Mouse (Mus musculus): ENCODE measurements around the gene BC034090. TPM values are rescaled to one million over a fixed set of nuclear protein-coding genes. Genes with fewer than 3 reads are reported as not detected.

BC034090 gene
- polyA plus RNA-seq, 1 experiment from 2014 or later: 4.1 TPM

- no peaks in the 10 kb centered on the region for H3K27me3 ChIP-seq (ENCODE audit: control insufficient read depth, insufficient read depth, low read length)
- WGBS: 14% methylated on average over 14 of the region's 14 CpGs
- H3K4me2 ChIP-seq (ENCODE audit: low read depth, low read length): no peak overlapping the region
- ATAC-seq (ENCODE audit: low read depth): peak; percentile 56
- 0 out of 2 replicates have a peak overlapping the region, but pooled peaks have one; percentile 5 for H3K9ac ChIP-seq (replicated peaks; ENCODE audit: low read depth, low read length)
- H3K4me3 ChIP-seq (ENCODE audit: low read depth, low read length): no peak overlapping the region
- H3K9me3 ChIP-seq (ENCODE audit: control insufficient read depth, low read length): no peaks in the 10 kb centered on the region
- peak overlapping the region; percentile 87 for H3K27ac ChIP-seq (ENCODE audit: low read depth, low read length)
- peaks cover 44% of the 10 kb centered on the region for H3K4me1 ChIP-seq (ENCODE audit: control insufficient read depth, insufficient read depth, low read length)
- no peaks in the 10 kb centered on the region for H3K36me3 ChIP-seq (ENCODE audit: control insufficient read depth, insufficient read depth, low read length)
Observed at GRCm38 (mm10) chr1:155229464-155230411, 14.5 kb downstream of the BC034090 start.

GRCm38 (mm10) chr1:155223849-155224554, 20.2 kb downstream of the BC034090 start:
- no peak overlapping the region for H3K27ac ChIP-seq (ENCODE audit: low read depth, low read length)
- 32% methylated on average over 16 of the region's 16 CpGs for WGBS

GRCm38 (mm10) chr1:155223036-155223435, 21.2 kb downstream of the BC034090 start:
- ATAC-seq (ENCODE audit: low read depth): no peak
- Histone ChIP-seq H3K9me3 (ENCODE audit: control insufficient read depth, low read length) (no peaks in the 10 kb centered on the region), H3K27ac (ENCODE audit: low read depth, low read length) (no peak overlapping the region), H3K4me2 (ENCODE audit: low read depth, low read length) (no peak overlapping the region), H3K27me3 (ENCODE audit: control insufficient read depth, insufficient read depth, low read length) (no peaks in the 10 kb centered on the region), H3K36me3 (ENCODE audit: control insufficient read depth, insufficient read depth, low read length) (no peaks in the 10 kb centered on the region), H3K4me1 (ENCODE audit: control insufficient read depth, insufficient read depth, low read length) (peaks cover 7% of the 10 kb centered on the region; the same call in 1 of the 2 replicates), H3K9ac (replicated peaks; ENCODE audit: low read depth, low read length) (no peak overlapping the region), H3K4me3 (ENCODE audit: low read depth, low read length) (no peak overlapping the region)
- whole genome bisulfite sequencing: 91% methylated on average over 6 of the region's 6 CpGs

More at GRCm38 (mm10) chr1:155223849-155224554, 20.2 kb downstream of the BC034090 start:
- Histone ChIP-seq H3K9me3 (ENCODE audit: control insufficient read depth, low read length) (no peaks in the 10 kb centered on the region), H3K4me3 (ENCODE audit: low read depth, low read length) (no peak overlapping the region), H3K4me2 (ENCODE audit: low read depth, low read length) (no peak overlapping the region), H3K27me3 (ENCODE audit: control insufficient read depth, insufficient read depth, low read length) (no peaks in the 10 kb centered on the region), H3K9ac (replicated peaks; ENCODE audit: low read depth, low read length) (0 out of 2 replicates have a peak overlapping the region, but pooled peaks have one; percentile 21), H3K36me3 (ENCODE audit: control insufficient read depth, insufficient read depth, low read length) (no peaks in the 10 kb centered on the region), H3K4me1 (ENCODE audit: control insufficient read depth, insufficient read depth, low read length) (peaks cover 8% of the 10 kb centered on the region; the same call in 1 of the 2 replicates)
- peak; percentile 72 for ATAC-seq (ENCODE audit: low read depth)

GRCm38 (mm10) chr1:155222101-155222669, 22.1 kb downstream of the BC034090 start:
- ATAC-seq (ENCODE audit: low read depth): no peak
- no peak overlapping the region for H3K4me3 ChIP-seq (ENCODE audit: low read depth, low read length)
- no peak overlapping the region for H3K4me2 ChIP-seq (ENCODE audit: low read depth, low read length)
- 49% methylated on average over 11 of the region's 11 CpGs for WGBS
- H3K9me3 ChIP-seq (ENCODE audit: control insufficient read depth, low read length): no peaks in the 10 kb centered on the region
- peak overlapping the region; percentile 52; the same call in 1 of the 2 replicates for H3K27ac ChIP-seq (ENCODE audit: low read depth, low read length)
- peaks cover 7% of the 10 kb centered on the region; the same call in 1 of the 2 replicates for H3K4me1 ChIP-seq (ENCODE audit: control insufficient read depth, insufficient read depth, low read length)
- H3K36me3 ChIP-seq (ENCODE audit: control insufficient read depth, insufficient read depth, low read length): no peaks in the 10 kb centered on the region
- no peaks in the 10 kb centered on the region for H3K27me3 ChIP-seq (ENCODE audit: control insufficient read depth, insufficient read depth, low read length)
- no peak overlapping the region for H3K9ac ChIP-seq (replicated peaks; ENCODE audit: low read depth, low read length)

GRCm38 (mm10) chr1:155218924-155219323, 25.3 kb downstream of the BC034090 start:
- Histone ChIP-seq H3K4me1 (ENCODE audit: control insufficient read depth, insufficient read depth, low read length) (peaks cover 5% of the 10 kb centered on the region; the same call in 1 of the 2 replicates), H3K27me3 (ENCODE audit: control insufficient read depth, insufficient read depth, low read length) (no peaks in the 10 kb centered on the region), H3K27ac (ENCODE audit: low read depth, low read length) (no peak overlapping the region), H3K9me3 (ENCODE audit: control insufficient read depth, low read length) (no peaks in the 10 kb centered on the region), H3K4me3 (ENCODE audit: low read depth, low read length) (no peak overlapping the region), H3K4me2 (ENCODE audit: low read depth, low read length) (no peak overlapping the region), H3K9ac (replicated peaks; ENCODE audit: low read depth, low read length) (no peak overlapping the region), H3K36me3 (ENCODE audit: control insufficient read depth, insufficient read depth, low read length) (no peaks in the 10 kb centered on the region)
- WGBS: 81% methylated on average over 5 of the region's 5 CpGs
- no peak for ATAC-seq (ENCODE audit: low read depth)

- Histone ChIP-seq H3K27me3 (ENCODE audit: control insufficient read depth, insufficient read depth, low read length) (no peaks in the 10 kb centered on the region), H3K9me3 (ENCODE audit: control insufficient read depth, low read length) (no peaks in the 10 kb centered on the region), H3K4me2 (ENCODE audit: low read depth, low read length) (no peak overlapping the region), H3K36me3 (ENCODE audit: control insufficient read depth, insufficient read depth, low read length) (no peaks in the 10 kb centered on the region), H3K4me3 (ENCODE audit: low read depth, low read length) (no peak overlapping the region), H3K27ac (ENCODE audit: low read depth, low read length) (no peak overlapping the region), H3K4me1 (ENCODE audit: control insufficient read depth, insufficient read depth, low read length) (peaks cover 10% of the 10 kb centered on the region), H3K9ac (replicated peaks; ENCODE audit: low read depth, low read length) (no peak overlapping the region)
- WGBS: 53% methylated on average over 9 of the region's 9 CpGs
- no peak for ATAC-seq (ENCODE audit: low read depth)
Observed at GRCm38 (mm10) chr1:155217865-155218541, 26.2 kb downstream of the BC034090 start.

- WGBS: 62% methylated on average over 6 of the region's 6 CpGs
- Histone ChIP-seq H3K27me3 (ENCODE audit: control insufficient read depth, insufficient read depth, low read length) (no peaks in the 10 kb centered on the region), H3K27ac (ENCODE audit: low read depth, low read length) (no peak overlapping the region), H3K36me3 (ENCODE audit: control insufficient read depth, insufficient read depth, low read length) (no peaks in the 10 kb centered on the region), H3K4me3 (ENCODE audit: low read depth, low read length) (no peak overlapping the region), H3K9me3 (ENCODE audit: control insufficient read depth, low read length) (no peaks in the 10 kb centered on the region), H3K4me1 (ENCODE audit: control insufficient read depth, insufficient read depth, low read length) (peaks cover 22% of the 10 kb centered on the region), H3K4me2 (ENCODE audit: low read depth, low read length) (no peak overlapping the region), H3K9ac (replicated peaks; ENCODE audit: low read depth, low read length) (no peak overlapping the region)
- ATAC-seq (ENCODE audit: low read depth): no peak
Observed at GRCm38 (mm10) chr1:155216844-155217243, 27.4 kb downstream of the BC034090 start.

- H3K9ac ChIP-seq (replicated peaks; ENCODE audit: low read depth, low read length): no peak overlapping the region
- no peaks in the 10 kb centered on the region for H3K36me3 ChIP-seq (ENCODE audit: control insufficient read depth, insufficient read depth, low read length)
- no peak overlapping the region for H3K27ac ChIP-seq (ENCODE audit: low read depth, low read length)
- no peak overlapping the region for H3K4me2 ChIP-seq (ENCODE audit: low read depth, low read length)
- H3K4me1 ChIP-seq (ENCODE audit: control insufficient read depth, insufficient read depth, low read length): peaks cover 25% of the 10 kb centered on the region
- H3K9me3 ChIP-seq (ENCODE audit: control insufficient read depth, low read length): no peaks in the 10 kb centered on the region
- 56% methylated on average over 11 of the region's 11 CpGs for WGBS
- no peak overlapping the region for H3K4me3 ChIP-seq (ENCODE audit: low read depth, low read length)
- no peak for ATAC-seq (ENCODE audit: low read depth)
- H3K27me3 ChIP-seq (ENCODE audit: control insufficient read depth, insufficient read depth, low read length): no peaks in the 10 kb centered on the region
Observed at GRCm38 (mm10) chr1:155216313-155216712, 27.9 kb downstream of the BC034090 start.

Measured in neural tube, embryonic 14.5 days (tissue).